Mouse (Mus musculus): Measurements from ENCODE around the gene Teddm1a. TPM values are rescaled to one million over a fixed set of nuclear protein-coding genes. Genes with fewer than 3 reads are reported as not detected.

The Teddm1a gene
- total and polyA plus RNA-seq, 3 experiments = not detected

- Histone ChIP-seq H3K27me3 (replicated peaks) (no peaks in the 10 kb centered on the region), H3K79me2 (replicated peaks; ENCODE audit: control insufficient read depth, extremely low read depth, insufficient read depth, poor library complexity, severe bottlenecking) (no peaks in the 10 kb centered on the region), H3K9ac (ENCODE audit: insufficient read depth, low read depth) (no peak overlapping the region), H3K4me3 (replicated peaks in 1 of 3; ENCODE audit: low read depth in 2 of 3, low read length in 2 of 3, poor library complexity in 1 of 3) (no peak overlapping the region), H3K27ac (ENCODE audit: insufficient read depth, low read depth) (no peak overlapping the region), H3K36me3 (replicated peaks in 1 of 2; ENCODE audit: control insufficient read depth in 1 of 2, insufficient read depth in 1 of 2, low read length in 1 of 2) (peaks cover 29 to 53% of the 10 kb centered on the region in 2 experiments), H3K9me3 (replicated peaks; ENCODE audit: low read length) (no peaks in the 10 kb centered on the region), H3K4me1 (ENCODE audit: control insufficient read depth in 1 of 2, insufficient read depth in 2 of 2) (peaks cover 0 to 6% of the 10 kb centered on the region in 2 experiments; a peak in 2 of 4 replicates), H3K4me2 (ENCODE audit: insufficient read depth, low read depth, poor library complexity, severe bottlenecking) (no peak overlapping the region)
- DNase-seq (ENCODE audit: extremely low read depth) = no peak
- in situ Hi-C loops (cut with MboI; ENCODE audit: low pct_ligation_motif_present, low pct_unique_long_range_greater_than_20kb, low sequenced_read_pairs) (no loop called here), dilution Hi-C loops (cut with MboI; ENCODE audit: extremely low pct_ligation_motif_present, extremely low pct_unique_long_range_greater_than_20kb, low sequenced_read_pairs) (no loop called here)
- no peak for TF ChIP-seq E2F4 (IDR thresholded peaks at IDR 0.05; ENCODE audit: insufficient replicate concordance, low read depth, low read length)
- no peak for TF ChIP-seq ETS1 (conservative IDR thresholded peaks at IDR 0.05; ENCODE audit: low read depth, low read length)
- no peak for TF ChIP-seq RCOR1 (conservative IDR thresholded peaks at IDR 0.05; ENCODE audit: low read depth, low read length)
- no peak for TF ChIP-seq IRF4 (IDR thresholded peaks at IDR 0.05; ENCODE audit: low read depth, low read length)
- no peak for TF ChIP-seq TBP (conservative IDR thresholded peaks at IDR 0.05; ENCODE audit: low read depth, low read length)
- TF ChIP-seq BHLHE40 (IDR thresholded peaks at IDR 0.05; ENCODE audit: low read depth, low read length) = no peak
- TF ChIP-seq NRF1 (IDR thresholded peaks at IDR 0.05; ENCODE audit: low read depth, low read length) = no peak
- TF ChIP-seq SIN3A (IDR thresholded peaks at IDR 0.05; ENCODE audit: low read length) = no peak
- no peak for TF ChIP-seq UBTF (IDR thresholded peaks at IDR 0.05; ENCODE audit: low read depth, low read length)
- TF ChIP-seq CHD2 (IDR thresholded peaks at IDR 0.05; ENCODE audit: low read length) = no peak
- no peak for TF ChIP-seq ZKSCAN1 (IDR thresholded peaks at IDR 0.05; ENCODE audit: borderline replicate concordance, low read depth, low read length)
- TF ChIP-seq JUND (conservative IDR thresholded peaks at IDR 0.05; ENCODE audit: low read depth, low read length) = no peak
- no peak for TF ChIP-seq CTCF (conservative IDR thresholded peaks at IDR 0.05 in 1 of 2, IDR thresholded peaks at IDR 0.05 in 1 of 2; ENCODE audit: low read depth in 2 of 2, low read length in 2 of 2)
- no peak for TF ChIP-seq ELF1 (IDR thresholded peaks at IDR 0.05; ENCODE audit: low read depth, low read length)
- TF ChIP-seq POLR2AphosphoS2 (IDR thresholded peaks at IDR 0.05; ENCODE audit: low read depth, low read length) = no peak
- no peak for TF ChIP-seq TCF12 (IDR thresholded peaks at IDR 0.05; ENCODE audit: low read depth, low read length)
- TF ChIP-seq KAT2A (IDR thresholded peaks at IDR 0.05; ENCODE audit: insufficient replicate concordance, low read length) = no peak
Measured at GRCm38 (mm10) chr1:153909213-153909962, 17.8 kb downstream of the Teddm1a start.

- TF ChIP-seq SIN3A (IDR thresholded peaks at IDR 0.05; ENCODE audit: low read length) = no peak
- no peak for TF ChIP-seq EP300 (IDR thresholded peaks at IDR 0.05; ENCODE audit: low read length)
- TF ChIP-seq JUN (IDR thresholded peaks at IDR 0.05; ENCODE audit: insufficient read depth, low read depth, low read length) = no peak
- TF ChIP-seq SMC3 (IDR thresholded peaks at IDR 0.05; ENCODE audit: low read depth, low read length) = no peak
- no peak for TF ChIP-seq RCOR1 (conservative IDR thresholded peaks at IDR 0.05; ENCODE audit: low read depth, low read length)
- H3K79me2 ChIP-seq (replicated peaks; ENCODE audit: control insufficient read depth, extremely low read depth, insufficient read depth, poor library complexity, severe bottlenecking) = no peaks in the 10 kb centered on the region
- H3K4me2 ChIP-seq (ENCODE audit: insufficient read depth, low read depth, poor library complexity, severe bottlenecking) = no peak overlapping the region
- peaks cover 0 to 6% of the 10 kb centered on the region in 2 experiments; a peak in 2 of 4 replicates for H3K4me1 ChIP-seq (ENCODE audit: control insufficient read depth in 1 of 2, insufficient read depth in 2 of 2)
- no peak overlapping the region for H3K9ac ChIP-seq (ENCODE audit: insufficient read depth, low read depth)
- no peaks in the 10 kb centered on the region for H3K9me3 ChIP-seq (replicated peaks; ENCODE audit: low read length)
- no peak for DNase-seq (ENCODE audit: extremely low read depth)
- dilution Hi-C loops (cut with MboI; ENCODE audit: extremely low pct_ligation_motif_present, extremely low pct_unique_long_range_greater_than_20kb, low sequenced_read_pairs) (no loop called here), in situ Hi-C loops (cut with MboI; ENCODE audit: low pct_ligation_motif_present, low pct_unique_long_range_greater_than_20kb, low sequenced_read_pairs) (no loop called here)
- no peak overlapping the region for H3K4me3 ChIP-seq (replicated peaks in 1 of 3; ENCODE audit: low read depth in 2 of 3, low read length in 2 of 3, poor library complexity in 1 of 3)
- H3K27ac ChIP-seq (ENCODE audit: insufficient read depth, low read depth) = no peak overlapping the region
- H3K36me3 ChIP-seq (replicated peaks in 1 of 2; ENCODE audit: control insufficient read depth in 1 of 2, insufficient read depth in 1 of 2, low read length in 1 of 2) = peaks cover 25 to 47% of the 10 kb centered on the region in 2 experiments
- no peaks in the 10 kb centered on the region for H3K27me3 ChIP-seq (replicated peaks)
Measured at GRCm38 (mm10) chr1:153909963-153910291, 18.4 kb downstream of the Teddm1a start.

Data from CH12.LX (cell line).